Mouse (Mus musculus) cerebellum, postnatal 10 days (tissue): ENCODE results near the gene Oasl1.

Experiments
- DNase-seq, 2 experiments: peaks; one replicate each; pipeline ENCODE4 v3.0.0; 2021; ENCODE audit warnings: mixed read lengths in 2 of 2

Oasl1 gene

DNA sequence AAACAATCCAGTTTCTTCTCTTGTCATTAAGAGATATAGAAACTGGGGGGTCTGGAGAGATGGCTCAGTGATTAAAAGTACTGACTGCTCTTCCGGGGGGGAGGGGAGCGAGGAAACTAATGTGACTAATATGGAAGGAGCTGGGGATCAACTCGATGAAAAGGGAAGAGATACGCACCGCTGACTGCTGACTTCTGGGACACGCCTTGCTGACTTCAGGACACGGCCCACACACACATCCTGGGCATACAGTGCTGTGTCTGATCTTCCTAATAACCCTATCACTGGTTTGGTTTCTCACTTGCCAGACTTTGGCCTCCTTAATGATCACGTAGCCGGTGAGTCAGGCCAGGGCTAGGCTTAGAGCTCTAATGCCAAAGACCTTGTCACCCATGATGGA, 3.7 kb downstream of the Oasl1 start:
- no peak for DNase-seq

DNA sequence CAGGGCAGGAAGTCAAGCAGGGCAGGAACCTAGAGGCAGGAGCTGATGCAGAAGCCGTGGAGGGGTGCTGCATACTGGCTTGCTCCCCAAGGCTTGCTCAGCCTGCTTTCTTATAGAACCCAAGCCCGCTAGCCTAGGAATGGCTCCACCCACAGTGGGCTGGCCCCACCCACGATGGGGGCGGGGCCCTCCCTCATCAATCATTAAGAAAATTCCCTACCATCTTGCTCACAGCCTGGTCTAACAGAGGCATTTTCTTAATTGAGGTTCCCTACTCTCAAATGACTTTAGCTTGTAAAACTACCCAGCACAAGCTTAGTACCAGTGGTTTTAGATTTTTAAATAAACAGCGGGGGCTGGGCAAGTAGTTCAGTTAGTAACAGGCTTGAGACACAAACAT, 8.6 kb downstream of the Oasl1 start:
- no peak for DNase-seq

DNA sequence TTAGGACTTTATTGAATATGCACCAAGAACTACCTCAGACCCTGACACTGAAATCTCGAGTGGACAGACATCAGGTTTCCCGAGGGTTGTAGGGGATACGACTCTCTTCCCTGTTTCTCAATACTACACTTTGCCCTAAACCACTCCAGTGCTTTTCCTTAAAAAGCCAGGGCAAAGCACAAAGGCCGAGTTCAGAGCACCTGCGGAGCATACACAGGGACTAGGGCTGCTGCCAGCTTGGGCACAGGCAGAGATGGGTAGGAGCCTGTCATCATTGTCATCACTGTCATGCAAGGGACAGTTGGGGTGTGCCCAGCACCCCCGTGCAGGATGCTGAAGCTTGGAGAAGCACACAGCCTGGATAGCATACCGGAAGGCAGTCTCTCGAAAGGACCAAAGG, 10.2 kb downstream of the Oasl1 start:
- no peak for DNase-seq

DNA sequence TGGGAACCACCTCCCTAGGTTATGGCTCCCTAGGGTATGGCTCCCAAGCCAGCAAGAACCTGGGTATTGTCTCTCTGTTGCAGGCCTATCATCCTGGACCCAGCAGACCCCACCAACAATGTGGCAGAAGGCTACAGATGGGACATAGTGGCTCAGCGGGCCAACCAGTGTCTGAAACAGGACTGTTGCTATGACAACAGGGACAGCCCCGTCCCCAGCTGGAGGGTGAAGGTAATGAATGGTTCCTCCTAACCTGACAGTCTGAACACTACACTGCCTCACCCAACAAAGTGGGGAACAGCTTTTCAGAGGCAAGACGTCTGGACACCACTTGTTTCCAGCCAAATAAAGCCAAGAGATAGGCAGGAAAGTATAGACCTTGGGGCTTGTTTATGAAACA, 12.8 kb downstream of the Oasl1 start:
- DNase-seq: peak; percentile 44 to 50

DNA sequence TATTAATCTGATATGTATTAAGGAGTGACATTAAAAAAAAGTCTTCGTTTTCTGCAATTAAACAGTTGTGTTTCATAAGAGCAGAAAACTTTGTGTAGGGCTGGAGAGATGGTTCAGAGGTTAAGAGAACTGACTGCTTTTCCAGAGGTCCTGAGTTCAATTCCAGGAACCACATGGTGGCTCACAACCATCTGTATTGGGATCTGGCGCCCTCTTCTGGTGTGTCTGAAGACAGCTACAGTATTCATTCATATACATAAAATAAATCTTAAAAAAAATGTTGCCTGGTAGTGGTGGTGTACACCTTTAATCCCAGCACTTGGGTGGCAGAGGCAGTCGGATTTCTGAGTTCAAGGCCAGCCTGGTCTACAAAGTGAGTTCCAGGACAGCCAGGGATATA, 18.1 kb downstream of the Oasl1 start:
- DNase-seq: peak; percentile 39 to 46

DNA sequence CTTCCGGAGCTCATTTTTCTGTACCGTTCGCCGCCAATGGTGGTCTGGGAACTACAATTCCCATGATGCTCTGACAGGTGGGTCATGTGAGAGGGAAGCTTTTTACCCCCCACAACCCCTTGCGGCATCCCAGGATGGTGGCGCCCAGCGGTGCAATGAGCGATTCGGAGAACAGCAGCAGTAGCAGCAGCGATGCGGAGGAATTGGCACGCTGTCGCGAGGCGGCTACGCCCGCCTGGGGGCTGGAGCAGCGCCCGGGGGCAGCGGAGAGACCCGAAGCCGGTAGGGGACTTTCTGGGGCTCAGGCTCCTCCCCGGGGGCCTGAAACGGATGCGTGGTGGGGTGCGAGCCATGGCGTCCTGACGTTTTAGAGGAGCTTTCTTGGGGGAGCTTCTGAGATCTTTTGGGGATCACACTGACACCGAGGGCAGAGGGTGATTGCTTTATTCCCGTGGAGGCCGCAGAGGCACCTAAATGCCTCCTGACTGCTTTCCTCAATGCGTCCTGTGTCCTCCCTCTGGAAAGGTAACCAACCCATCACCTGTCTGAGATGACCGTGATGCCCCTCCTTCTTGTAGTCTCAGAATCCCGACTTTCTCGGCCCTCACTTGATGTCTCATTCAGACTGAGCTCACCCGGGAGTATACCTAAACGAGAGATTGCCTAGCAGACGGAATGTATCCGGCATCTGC, 19.2 kb downstream of the Oasl1 start, which contains the start of gene 2210016L21Rik:
2210016L21Rik (plus strand) TSS at position 85 of the 692 bp plus-strand sequence.
- peak; percentile 93 to 94 for DNase-seq

DNA sequence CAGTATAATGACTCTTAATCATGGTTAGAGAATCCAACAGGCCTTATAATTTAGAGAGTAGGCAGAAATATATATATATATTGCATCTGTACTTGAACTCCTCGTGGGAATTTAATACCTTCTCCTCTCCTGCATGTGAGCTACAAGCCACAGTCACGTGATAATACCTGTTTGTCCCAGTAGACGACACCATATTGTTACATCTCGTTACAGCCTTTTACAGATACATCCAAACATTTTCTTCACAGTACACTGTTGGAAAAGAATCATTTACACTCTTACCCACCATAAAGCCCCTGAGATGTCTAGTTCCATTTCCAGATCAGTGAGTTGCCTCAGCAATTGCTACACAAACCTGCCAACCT, 19.7 kb downstream of the Oasl1 start:
- no peak for DNase-seq

DNA sequence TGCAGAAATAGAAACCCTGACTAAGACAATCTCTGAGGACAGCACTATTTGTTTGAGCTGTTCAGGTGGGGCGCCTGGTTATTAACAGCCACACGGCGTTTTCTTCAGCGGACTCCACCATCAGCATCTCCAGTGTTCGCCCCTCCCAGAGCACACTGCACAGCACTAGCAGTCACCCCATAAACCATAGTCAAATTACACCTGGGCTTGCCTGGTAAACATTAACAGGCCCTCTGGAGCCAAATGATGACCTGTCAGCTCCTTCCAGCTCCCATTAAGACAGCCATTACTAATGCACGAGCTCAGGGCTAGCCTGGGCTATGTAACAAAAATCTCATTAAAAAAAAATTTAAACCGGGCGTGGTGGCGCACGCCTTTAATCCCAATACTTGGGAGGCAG, 22.0 kb downstream of the Oasl1 start:
- no peak for DNase-seq

DNA sequence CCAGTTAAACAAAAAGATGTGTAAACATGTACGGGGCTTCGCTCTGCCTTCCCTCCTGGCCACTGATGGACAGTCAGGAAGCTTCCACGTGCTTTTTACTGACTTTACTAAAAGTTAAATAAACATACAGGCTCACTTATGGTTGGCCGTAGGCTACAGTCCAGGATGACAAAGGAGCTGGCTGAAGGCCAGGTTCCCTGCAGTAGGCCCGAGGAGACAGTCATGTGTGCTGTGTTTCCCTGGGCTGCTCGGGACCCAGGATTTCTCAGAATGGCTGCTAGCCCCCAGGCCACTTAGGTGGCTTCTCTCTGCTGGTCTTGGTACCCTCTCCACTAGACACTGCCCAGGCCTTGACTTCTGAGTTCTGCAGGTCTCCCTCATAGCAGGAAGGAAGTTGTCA, 25.9 kb downstream of the Oasl1 start:
- peak; percentile 80 to 81 for DNase-seq

DNA sequence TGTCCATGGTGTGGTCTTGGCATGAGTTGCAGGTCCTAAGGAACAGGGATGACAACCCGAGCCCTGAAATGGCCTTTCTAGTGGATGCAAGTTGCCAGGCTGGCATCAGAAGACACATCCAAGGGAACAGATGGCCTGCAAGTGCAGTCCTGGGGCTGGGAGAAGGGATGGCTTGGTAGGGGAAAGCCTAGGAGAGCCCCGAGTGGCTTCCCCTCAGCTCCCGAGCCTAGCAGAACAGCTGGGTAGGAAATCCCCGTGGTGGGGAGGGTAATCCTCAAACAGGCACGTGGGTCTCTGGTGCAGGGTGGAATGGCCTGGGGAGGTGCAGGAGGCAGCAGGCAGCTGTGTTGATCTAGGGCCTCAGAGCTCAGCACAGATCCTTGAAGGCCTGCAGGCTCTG, 26.3 kb downstream of the Oasl1 start:
- peak; percentile 78 to 81 for DNase-seq

DNA sequence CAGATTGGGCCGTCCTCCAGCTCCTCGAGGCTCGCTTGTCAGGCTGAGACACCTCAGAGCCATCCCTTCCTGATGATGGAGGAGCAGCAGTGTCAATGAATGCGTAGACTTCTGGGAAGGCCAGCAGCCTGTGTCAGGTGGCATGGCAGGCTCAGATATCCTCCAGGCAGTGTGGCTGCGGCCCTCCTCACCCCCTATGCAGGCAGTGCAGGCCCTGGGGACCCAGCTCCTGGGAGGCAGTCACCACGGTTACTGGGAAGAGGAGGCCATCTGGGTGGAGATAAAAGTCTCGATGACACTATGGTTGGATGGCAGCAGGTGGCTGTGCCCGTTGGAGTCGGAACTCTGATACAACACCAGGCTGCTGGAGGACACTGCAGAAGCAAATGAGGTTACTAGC, 26.8 kb downstream of the Oasl1 start:
- DNase-seq: peak in 1 of 2 experiments; percentile 37

DNA sequence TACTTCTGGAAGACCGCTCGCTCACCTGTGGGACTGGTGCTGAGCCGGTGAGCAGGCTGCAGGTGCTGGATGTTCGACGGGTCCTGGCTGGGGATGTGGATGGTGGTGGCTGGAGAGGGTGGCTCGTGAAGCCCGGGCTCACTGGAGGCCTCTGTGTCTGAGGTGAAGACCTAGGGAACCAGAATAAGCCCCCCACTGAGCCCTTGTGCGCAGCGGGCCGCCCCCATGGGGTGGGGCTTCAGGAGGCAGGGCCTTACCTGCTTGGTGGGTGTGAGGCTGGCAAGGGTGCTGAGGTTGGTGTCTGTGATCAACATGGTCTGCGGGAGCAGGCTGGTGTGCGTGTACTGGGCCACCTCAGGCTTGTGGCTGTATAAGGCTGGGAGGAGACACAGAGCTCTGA, 27.6 kb downstream of the Oasl1 start:
- DNase-seq: peak; percentile 31 to 40

DNA sequence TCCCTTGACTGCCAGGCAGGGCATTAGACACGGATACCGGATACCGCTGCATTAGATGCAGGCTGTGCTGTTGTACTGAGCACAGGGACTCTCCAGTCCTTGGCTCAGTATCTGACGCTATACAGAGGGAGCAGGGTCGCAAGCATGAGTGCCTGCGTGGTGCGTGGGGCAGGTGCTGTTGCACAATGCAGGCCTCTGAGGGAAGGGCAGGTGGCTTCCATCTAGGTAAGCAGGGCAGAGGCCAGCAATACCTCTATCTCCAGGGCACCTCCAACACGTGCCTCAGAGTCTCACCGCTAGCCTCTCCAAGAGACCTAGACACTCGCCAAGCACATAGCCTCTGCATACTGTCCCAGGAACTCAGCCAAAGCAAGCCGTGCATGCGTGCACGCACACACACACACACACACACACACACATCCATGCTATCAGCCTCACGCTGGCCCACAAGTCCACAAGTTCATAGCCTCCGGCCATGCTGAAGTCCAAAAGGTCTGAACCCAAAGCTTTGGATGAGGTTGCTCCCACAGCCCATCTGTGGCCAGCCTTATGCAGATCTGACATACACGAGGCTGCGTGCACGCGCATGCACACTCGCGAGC, 28.3 kb downstream of the Oasl1 start:
- peak in 1 of 2 experiments; percentile 38 for DNase-seq

DNA sequence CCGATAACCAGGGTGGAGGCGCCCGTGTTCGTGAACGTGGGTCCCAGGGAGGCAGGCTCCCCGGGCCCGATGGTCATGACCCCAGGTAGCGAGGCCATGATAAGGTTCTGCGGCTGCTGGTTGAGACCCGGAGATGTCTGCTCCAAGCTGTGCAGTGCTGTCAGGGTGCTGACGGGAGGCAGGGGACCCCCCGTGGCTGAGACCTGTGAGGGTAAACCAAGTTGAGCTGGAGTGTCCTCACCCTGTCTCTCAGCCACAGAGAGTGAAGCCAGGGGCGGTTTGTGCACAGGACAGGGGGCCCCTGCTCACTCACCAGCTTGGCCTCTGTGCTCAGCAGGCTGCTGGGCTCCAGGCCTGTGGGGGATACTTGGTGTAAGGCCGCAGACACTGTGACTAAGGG, 30.3 kb downstream of the Oasl1 start:
- DNase-seq: peak in 1 of 2 experiments; percentile 24

DNA sequence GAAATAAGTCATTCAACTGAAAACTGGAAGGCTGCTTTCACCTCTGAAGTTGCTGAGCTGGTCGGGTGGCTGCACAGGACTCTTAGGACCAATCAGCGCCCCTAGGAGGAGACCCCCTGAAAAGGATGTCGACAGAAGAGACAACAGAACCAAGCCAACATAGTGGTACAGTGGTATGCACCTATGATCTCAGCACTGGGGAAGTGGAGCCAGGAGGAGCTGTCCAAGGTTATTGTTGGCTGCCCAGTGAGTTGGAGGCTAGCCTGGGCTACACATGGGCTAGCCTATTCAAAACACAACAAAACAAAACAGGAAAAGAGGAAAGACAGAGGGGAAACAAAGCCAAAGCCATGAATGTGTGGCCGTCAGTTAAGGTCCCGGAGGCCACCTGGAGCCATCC, 35.0 kb downstream of the Oasl1 start:
- DNase-seq: no peak

DNA sequence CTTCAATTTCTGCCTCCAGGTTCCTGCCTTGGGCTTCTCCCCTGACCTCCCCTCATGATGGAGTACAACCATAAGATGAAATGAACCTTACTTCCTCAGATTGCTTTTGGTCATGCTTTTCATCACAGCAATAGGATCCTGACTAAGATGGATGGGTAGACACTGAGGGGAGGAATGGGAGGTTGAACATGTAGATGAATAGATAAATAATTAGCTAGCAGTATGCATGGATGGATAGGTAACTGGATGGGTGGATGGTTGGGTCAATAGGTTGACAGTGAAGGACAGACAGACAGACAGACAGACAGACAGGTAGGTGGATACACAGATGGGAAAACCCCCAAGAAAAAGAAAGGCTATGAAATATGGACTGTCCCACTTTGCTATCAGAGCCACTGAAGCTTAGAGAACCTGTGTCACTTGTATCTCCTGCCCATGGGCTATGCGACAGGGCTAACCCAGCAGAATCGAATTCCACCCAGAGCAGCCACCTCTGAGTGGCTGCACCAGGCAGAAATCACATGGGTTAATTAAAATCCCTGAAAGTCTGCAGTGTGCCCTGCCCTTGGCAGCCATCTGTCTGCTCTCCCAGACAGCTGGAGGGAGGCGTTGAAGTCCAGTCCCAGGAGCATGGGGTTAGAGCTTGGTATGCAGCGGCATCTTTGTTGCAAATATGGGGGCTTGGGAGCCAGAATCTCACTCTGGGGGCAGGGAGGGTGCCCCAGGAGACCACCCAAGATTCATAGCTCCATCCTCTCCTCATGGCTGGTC, 38.7 kb downstream of the Oasl1 start:
- no peak for DNase-seq

DNA sequence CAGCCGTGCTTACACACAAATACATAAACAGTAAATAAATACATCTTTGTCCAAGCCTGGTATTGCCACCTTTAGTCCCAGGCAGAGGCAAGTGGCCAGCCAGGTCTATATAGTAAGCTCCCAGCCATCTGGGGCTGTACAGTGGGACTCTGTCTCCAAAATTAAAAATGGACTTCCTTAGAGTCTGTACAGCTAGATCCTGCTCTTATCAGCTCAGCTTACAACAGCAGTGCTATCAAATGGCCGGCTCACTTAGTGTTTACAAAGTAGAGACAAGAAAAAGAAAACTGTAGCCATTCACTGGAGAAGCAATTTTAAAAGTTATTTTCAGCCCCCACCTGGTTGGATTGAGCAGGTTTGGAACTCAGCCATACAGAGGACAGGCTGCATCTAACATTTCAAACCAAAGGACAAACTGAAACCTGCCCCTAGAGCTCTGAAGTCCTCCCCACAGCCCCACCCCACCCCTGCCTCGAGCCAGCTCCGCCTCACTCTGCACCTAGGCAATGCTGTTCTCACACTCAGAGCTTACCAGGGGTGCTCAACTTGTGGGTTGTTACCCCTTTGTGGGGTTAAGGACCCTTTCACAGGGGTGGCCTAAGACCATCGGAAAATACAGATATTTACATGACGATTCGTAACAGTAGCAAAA, 41.4 kb downstream of the Oasl1 start:
- DNase-seq: no peak

DNA sequence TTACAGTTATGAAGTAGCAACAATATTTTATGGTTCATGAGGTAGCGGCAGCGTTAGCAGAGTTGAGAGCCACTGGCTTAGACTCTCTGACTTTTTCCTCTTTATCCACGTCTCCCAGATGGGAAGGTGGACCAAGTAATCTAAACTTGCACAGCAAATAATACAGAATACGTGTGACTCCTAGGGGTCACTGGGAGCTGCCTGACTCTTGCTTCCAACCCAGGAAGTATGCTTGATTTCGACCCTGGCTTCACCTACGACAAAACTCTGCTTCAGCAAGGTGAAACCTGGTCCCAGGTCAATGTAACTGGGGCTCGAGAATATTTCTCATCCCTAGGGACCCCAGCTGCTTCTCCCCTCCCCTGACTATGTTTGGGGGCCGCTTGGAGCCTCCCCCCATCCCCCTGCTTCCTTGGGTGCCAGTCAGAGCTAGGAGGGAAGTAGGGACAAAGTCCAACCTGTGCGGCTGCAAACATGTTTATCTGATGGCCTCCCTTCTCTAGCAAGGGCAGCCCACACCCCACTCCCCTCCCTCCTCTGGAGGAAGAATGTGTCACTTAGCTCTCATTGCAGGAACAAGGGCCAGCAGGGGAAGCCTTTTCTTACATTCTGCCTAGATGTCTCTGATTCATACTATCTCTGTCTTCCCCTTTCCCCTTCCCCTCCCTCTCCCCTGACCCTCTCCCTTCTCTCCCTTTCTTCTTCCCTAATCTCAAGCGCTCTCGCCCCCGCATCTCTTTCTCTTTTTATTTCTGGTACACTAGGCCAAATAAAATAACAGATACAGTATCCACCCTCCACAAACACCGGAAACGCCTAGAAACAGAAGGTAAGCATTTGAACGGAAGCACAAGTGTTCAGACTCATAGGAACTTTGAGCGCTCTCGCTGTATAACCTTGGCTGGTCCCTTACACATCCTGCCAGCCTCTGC, 42.2 kb downstream of the Oasl1 start:
- no peak for DNase-seq

DNA sequence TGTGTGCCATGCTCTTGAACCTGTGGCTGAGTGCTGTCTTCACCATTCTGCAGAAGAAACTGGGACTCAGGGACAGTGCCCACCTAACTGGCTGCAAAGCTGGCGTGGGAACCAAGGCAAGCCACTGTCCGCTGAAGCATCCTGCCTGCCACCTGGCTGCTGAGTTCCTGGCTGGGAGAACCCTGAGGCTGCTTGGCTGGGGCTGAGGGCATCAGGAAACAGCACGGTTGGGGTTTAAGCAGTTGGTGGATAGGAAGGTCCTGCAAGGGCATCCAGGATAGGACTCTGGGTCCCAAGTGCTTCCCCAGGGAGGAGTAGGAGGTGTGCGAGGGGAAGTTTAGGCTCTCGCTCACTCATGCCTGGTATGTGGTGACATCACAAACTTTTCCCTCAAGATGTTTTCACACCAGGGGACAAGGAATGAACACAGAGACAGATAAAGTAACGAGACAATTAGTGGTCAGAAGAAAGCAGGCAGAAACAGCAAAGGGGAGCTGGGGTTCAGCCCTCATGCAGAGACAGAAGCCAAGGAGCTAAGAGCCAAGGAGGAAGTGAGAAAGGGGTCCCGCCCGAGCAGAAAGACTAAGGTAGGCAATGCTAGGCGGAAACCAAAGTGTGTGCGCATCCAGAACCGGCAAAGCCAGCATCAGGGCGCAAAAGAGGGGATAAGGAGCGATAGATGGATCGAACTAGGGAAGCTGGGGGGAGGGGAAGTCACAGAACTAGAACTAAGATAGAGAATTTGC, 44.7 kb downstream of the Oasl1 start:
- peak; percentile 46 to 49 for DNase-seq

DNA sequence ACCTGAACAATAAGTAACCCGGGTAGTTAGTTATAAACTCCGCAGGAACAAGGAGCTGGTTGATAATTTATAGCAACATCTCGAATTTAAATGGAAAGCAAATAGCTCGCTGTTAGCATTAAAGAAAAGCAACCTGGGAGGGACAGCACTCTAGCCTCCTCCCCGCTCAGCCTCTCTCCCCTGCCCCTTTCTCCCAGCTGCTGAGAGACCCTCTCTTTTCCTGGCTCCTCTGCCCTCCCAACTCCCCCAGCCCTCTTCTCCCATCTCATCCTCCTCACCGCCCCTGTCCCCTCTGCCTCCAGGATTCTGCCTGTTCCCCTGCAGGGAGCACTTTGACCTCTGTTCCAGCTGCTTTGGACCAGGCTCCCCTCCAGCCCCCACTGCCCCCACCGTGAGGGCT, 45.6 kb downstream of the Oasl1 start:
- no peak for DNase-seq

DNA sequence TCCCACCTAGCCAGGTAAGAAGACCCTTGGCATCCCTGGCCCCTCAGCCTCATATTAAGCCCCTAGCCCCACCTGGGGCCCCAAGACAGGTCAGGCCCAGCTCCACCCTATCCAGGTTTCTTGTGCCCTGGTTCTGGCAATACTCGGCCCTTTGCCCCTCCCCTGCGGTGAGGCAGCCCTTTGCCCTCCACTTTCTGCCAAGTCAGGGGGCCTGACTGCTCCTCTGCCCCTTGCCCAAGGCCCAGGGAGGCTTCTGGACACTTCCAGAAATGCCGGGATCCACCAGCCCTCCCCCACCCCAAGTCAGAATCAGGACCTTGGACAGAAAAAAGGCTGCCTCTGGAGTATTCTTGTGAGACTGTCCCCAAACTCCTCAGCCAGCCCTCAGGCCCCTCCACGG, 46.0 kb downstream of the Oasl1 start:
- DNase-seq: no peak
